Mouse (Mus musculus) intestine, postnatal 0 days (tissue): ENCODE results near the gene Enho. TPM values are rescaled to one million over a fixed set of nuclear protein-coding genes. Genes with fewer than 3 reads are reported as not detected.

ENCODE experiments used
- ATAC-seq: fragments of 200-750 bp; cut with Nextera tagmentation; 2 replicates; pipeline ENCODE4 v1.8.0; 2017; ENCODE audit warnings: mild to moderate bottlenecking, moderate TSS enrichment, moderate library complexity
- H3K27ac ChIP-seq: fragments of 300-500 bp; sonication (generic); 2 replicates; pipeline ENCODE4 v1.5.1; 2014; ENCODE audit warnings: mild to moderate bottlenecking, low read depth, low read length, moderate library complexity
- H3K27me3 ChIP-seq: fragments of 300-500 bp; sonication (generic); replicated peaks from 2 replicates; pipeline ENCODE4 v1.6.1; 2014; ENCODE audit warnings: low read length, mixed read lengths; ENCODE audit not compliant: control insufficient read depth, insufficient read depth
- H3K36me3 ChIP-seq: fragments of 300-500 bp; sonication (generic); 2 replicates; pipeline ENCODE4 v1.6.1; 2014; ENCODE audit warnings: mild to moderate bottlenecking, moderate library complexity; ENCODE audit not compliant: control insufficient read depth, insufficient read depth
- H3K4me1 ChIP-seq: fragments of 300-500 bp; sonication (generic); replicated peaks from 2 replicates; pipeline ENCODE4 v1.6.1; 2014; ENCODE audit warnings: antibody characterized with exemption, low read length, mixed read lengths; ENCODE audit not compliant: control insufficient read depth, insufficient read depth
- H3K4me2 ChIP-seq: fragments of 300-500 bp; sonication (generic); replicated peaks from 2 replicates; pipeline ENCODE4 v1.6.1; 2014; ENCODE audit warnings: low read depth, mild to moderate bottlenecking, moderate library complexity
- H3K4me3 ChIP-seq: fragments of 300-500 bp; sonication (generic); 2 replicates; pipeline ENCODE4 v1.5.1; 2014; ENCODE audit warnings: low read depth, low read length
- H3K9ac ChIP-seq: fragments of 300-500 bp; sonication (generic); 2 replicates; pipeline ENCODE4 v1.6.1; 2014; ENCODE audit warnings: mild to moderate bottlenecking, low read depth, low read length
- H3K9me3 ChIP-seq: fragments of 300-500 bp; sonication (generic); 2 replicates; pipeline ENCODE4 v1.6.1; 2016; ENCODE audit warnings: mixed run types; ENCODE audit not compliant: control insufficient read depth
- CTCF ChIP-seq: sonication (generic); IDR thresholded peaks from 2 replicates; pipeline ENCODE4 v1.5.1; 2016; ENCODE audit warnings: low read depth, mild to moderate bottlenecking, control low read depth, antibody characterized with exemption, moderate library complexity
- WGBS: fragments of 180-500 bp; shearing (Covaris S2); extraction: QIAGEN DNeasy Blood & Tissue Kit; methylation state at CpG from one replicate; pipeline ENCODE4 v1.1.7; 2014; 5-methylcytosine and 5-hydroxymethylcytosine counted together
- polyA plus RNA-seq: library from polyadenylated mRNA; unstranded; fragments of >200 nt; fragmentation: Nextera tagmentation; extraction: Ambion mirVana; gene quantifications from 2 replicates; pipeline ENCODE4 v1.2.1, GENCODE M21; 2015

Gene Enho
- polyA plus RNA-seq, 1 experiment from 2014 or later: 8.6 TPM

- H3K27me3 ChIP-seq: 0 out of 2 replicates have a peak, but pooled peaks cover 4% of the 10 kb centered on the region
- no peaks in the 10 kb centered on the region for H3K9me3 ChIP-seq
- H3K4me3 ChIP-seq: no peak overlapping the region
- no peaks in the 10 kb centered on the region for H3K36me3 ChIP-seq
- H3K4me1 ChIP-seq: no peaks in the 10 kb centered on the region
- H3K9ac ChIP-seq: no peak overlapping the region
- H3K4me2 ChIP-seq: no peak overlapping the region
- TF ChIP-seq CTCF: no peak
- WGBS: 61% methylated on average over 17 of the region's 17 CpGs
- H3K27ac ChIP-seq: no peak overlapping the region
- no peak for ATAC-seq
Observed at GRCm38 (mm10) chr4:41676248-41677005, 36.3 kb upstream of the Enho start.

DNA sequence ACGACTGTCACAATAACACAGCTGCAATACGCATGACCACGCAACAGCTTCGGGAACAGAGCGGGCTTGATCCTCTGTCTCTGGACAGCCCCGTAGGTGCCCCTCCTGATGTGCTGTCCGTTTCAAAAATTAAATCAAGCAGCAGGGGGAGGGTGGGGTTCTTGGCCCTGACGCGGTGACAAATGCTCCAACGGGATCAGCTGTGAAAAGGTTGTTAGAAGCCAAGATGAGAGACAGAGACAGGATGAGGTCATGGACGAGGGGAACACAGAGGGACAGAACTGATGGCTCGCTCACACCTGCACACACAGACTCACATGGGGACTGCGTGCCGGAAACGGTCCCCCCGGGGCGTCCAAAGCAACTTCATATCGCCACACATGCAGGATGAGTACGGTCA is 33.1 kb upstream of the Enho start:
- no peaks in the 10 kb centered on the region for H3K4me1 ChIP-seq
- H3K4me2 ChIP-seq: no peak overlapping the region
- no peak for TF ChIP-seq CTCF
- H3K36me3 ChIP-seq: no peaks in the 10 kb centered on the region
- WGBS: 71% methylated on average over 19 of the region's 19 CpGs
- H3K9ac ChIP-seq: no peak overlapping the region
- no peak overlapping the region for H3K27ac ChIP-seq
- no peaks in the 10 kb centered on the region for H3K27me3 ChIP-seq
- H3K9me3 ChIP-seq: no peaks in the 10 kb centered on the region
- no peak overlapping the region for H3K4me3 ChIP-seq
- ATAC-seq: no peak

- no peak for ATAC-seq
- Histone ChIP-seq H3K36me3 (no peaks in the 10 kb centered on the region), H3K27ac (0 out of 2 replicates have a peak overlapping the region, but pooled peaks have one; percentile 21), H3K4me1 (no peaks in the 10 kb centered on the region), H3K27me3 (no peaks in the 10 kb centered on the region), H3K4me3 (no peak overlapping the region), H3K9ac (no peak overlapping the region), H3K4me2 (no peak overlapping the region), H3K9me3 (no peaks in the 10 kb centered on the region)
- TF ChIP-seq CTCF: no peak
- 32% methylated on average over 8 of the region's 8 CpGs for WGBS
Observed at GRCm38 (mm10) chr4:41672522-41672963, 32.4 kb upstream of the Enho start.

DNA sequence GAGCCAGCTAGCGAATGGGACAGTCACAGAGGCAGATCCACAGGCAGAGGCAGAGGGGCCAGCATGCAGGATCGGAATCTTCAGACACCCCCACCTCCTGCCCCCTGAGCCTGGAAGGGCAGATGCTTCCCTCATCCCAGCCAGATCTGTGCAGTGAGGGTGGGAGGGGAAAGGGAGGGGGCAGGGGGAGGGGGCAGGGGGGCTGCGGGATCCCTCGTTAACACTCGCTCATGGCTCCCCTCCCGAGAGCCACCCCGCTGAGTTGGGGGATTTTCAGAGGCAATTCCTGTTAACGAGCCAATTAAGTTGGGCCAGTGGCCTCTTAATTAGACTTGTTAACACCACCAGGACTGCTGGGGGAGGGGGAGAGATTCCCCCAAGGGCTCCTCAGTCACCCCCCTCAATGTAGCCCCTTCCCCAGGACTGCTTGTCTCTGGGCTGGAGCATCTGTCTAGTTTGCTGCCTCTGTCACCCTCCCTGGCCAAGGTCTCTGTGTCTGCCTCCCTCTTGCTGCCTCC is 31.9 kb upstream of the Enho start:
- H3K9ac ChIP-seq: no peak overlapping the region
- H3K9me3 ChIP-seq: no peaks in the 10 kb centered on the region
- no peaks in the 10 kb centered on the region for H3K27me3 ChIP-seq
- no peak overlapping the region for H3K4me2 ChIP-seq
- TF ChIP-seq CTCF: no peak
- ATAC-seq: no peak
- no peaks in the 10 kb centered on the region for H3K4me1 ChIP-seq
- 27% methylated on average over 5 of the region's 8 CpGs for WGBS
- 0 out of 2 replicates have a peak overlapping the region, but pooled peaks have one; percentile 21 for H3K27ac ChIP-seq
- H3K36me3 ChIP-seq: no peaks in the 10 kb centered on the region
- no peak overlapping the region for H3K4me3 ChIP-seq

DNA sequence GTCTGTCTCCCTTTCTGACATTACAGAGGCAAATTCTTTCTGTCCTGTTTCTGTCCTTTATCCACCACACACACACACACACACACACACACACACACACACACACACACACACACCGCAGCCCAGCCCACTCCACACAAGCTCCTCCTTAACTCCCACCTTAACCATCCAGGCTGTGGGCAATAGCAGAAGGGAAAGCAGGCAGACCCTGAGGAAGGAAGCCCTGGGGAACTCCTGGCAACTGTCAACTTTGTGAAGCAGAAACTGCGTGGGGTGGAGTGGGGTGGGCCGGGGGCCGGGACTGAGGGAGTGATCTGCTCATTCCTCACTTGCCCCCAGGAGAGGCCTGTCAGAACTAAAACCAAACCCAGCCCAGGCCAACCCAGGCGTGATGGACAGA is 31.4 kb upstream of the Enho start:
- Histone ChIP-seq H3K27ac (no peak overlapping the region), H3K27me3 (no peaks in the 10 kb centered on the region), H3K9me3 (no peaks in the 10 kb centered on the region), H3K4me1 (no peaks in the 10 kb centered on the region), H3K4me3 (no peak overlapping the region), H3K4me2 (no peak overlapping the region), H3K36me3 (no peaks in the 10 kb centered on the region), H3K9ac (no peak overlapping the region)
- whole genome bisulfite sequencing: 45% methylated on average over 5 of the region's 5 CpGs
- no peak for TF ChIP-seq CTCF
- ATAC-seq: no peak

GRCm38 (mm10) chr4:41670836-41671235 is 30.7 kb upstream of the Enho start:
- no peak overlapping the region for H3K9ac ChIP-seq
- ATAC-seq: no peak
- no peak overlapping the region for H3K4me2 ChIP-seq
- H3K27ac ChIP-seq: no peak overlapping the region
- no peaks in the 10 kb centered on the region for H3K9me3 ChIP-seq
- H3K4me3 ChIP-seq: no peak overlapping the region
- H3K36me3 ChIP-seq: no peaks in the 10 kb centered on the region
- no peaks in the 10 kb centered on the region for H3K4me1 ChIP-seq
- 82% methylated on average over 18 of the region's 18 CpGs for WGBS
- no peak for TF ChIP-seq CTCF
- no peaks in the 10 kb centered on the region for H3K27me3 ChIP-seq
